Mouse (Mus musculus) forebrain, embryonic 14.5 days (tissue): ENCODE data around the gene Apoe. TPM values are rescaled to one million over a fixed set of nuclear protein-coding genes. Genes with fewer than 3 reads are reported as not detected.

Source experiments
- ATAC-seq: fragments of 200-750 bp; cut with Nextera tagmentation; 2 replicates; pipeline ENCODE4 v1.8.0; 2017; ENCODE audit warnings: mild to moderate bottlenecking, moderate library complexity
- DNase-seq: peaks from one replicate; pipeline ENCODE4 v3.0.0-alpha.2; 2015; ENCODE audit warnings: low spot score
- H3K27ac ChIP-seq: fragments of 300-500 bp; sonication (generic); 2 replicates; pipeline ENCODE4 v1.5.1; 2014; ENCODE audit warnings: low read depth, mild to moderate bottlenecking, control low read depth, low read length, moderate library complexity
- H3K27me3 ChIP-seq: fragments of 300-500 bp; sonication (generic); replicated peaks from 2 replicates; pipeline ENCODE4 v1.6.1; 2014; ENCODE audit warnings: low read length, control low read depth, mixed read lengths; ENCODE audit not compliant: control insufficient read depth, insufficient read depth
- H3K36me3 ChIP-seq: fragments of 300-500 bp; sonication (generic); 2 replicates; pipeline ENCODE4 v1.6.1; 2014; ENCODE audit warnings: low read length, control low read depth; ENCODE audit not compliant: control insufficient read depth, insufficient read depth
- H3K4me1 ChIP-seq: fragments of 300-500 bp; sonication (generic); 2 replicates; pipeline ENCODE4 v1.6.1; 2014; ENCODE audit warnings: antibody characterized with exemption, low read length, control low read depth; ENCODE audit not compliant: control insufficient read depth, insufficient read depth
- H3K4me2 ChIP-seq: fragments of 300-500 bp; sonication (generic); 2 replicates; pipeline ENCODE4 v1.6.1; 2014; ENCODE audit warnings: mild to moderate bottlenecking, control low read depth, low read length
- H3K4me3 ChIP-seq: fragments of 300-500 bp; sonication (generic); 2 replicates; pipeline ENCODE4 v1.5.1; 2014; ENCODE audit warnings: low read depth, low read length, control low read depth
- H3K9ac ChIP-seq: fragments of 300-500 bp; sonication (generic); 2 replicates; pipeline ENCODE4 v1.6.1; 2014; ENCODE audit warnings: mild to moderate bottlenecking, low read length, control low read depth, moderate library complexity
- H3K9me3 ChIP-seq: fragments of 300-500 bp; sonication (generic); replicated peaks from 2 replicates; pipeline ENCODE4 v1.6.1; 2016; ENCODE audit warnings: low read length, control low read depth, mixed read lengths; ENCODE audit not compliant: control insufficient read depth
- WGBS: fragments of 180-500 bp; shearing (Covaris S2); extraction: QIAGEN DNeasy Blood & Tissue Kit; methylation state at CpG from one replicate; pipeline ENCODE4 v1.1.7; 2014; 5-methylcytosine and 5-hydroxymethylcytosine counted together
- polyA plus RNA-seq: library from polyadenylated mRNA; unstranded; fragments of >200 nt; fragmentation: Nextera tagmentation; extraction: Ambion mirVana; gene quantifications from 2 replicates; pipeline ENCODE4 v1.2.1, GENCODE M21; 2014

Apoe gene
- polyA plus RNA-seq: 261 and 304 TPM in 2 replicates

DNA sequence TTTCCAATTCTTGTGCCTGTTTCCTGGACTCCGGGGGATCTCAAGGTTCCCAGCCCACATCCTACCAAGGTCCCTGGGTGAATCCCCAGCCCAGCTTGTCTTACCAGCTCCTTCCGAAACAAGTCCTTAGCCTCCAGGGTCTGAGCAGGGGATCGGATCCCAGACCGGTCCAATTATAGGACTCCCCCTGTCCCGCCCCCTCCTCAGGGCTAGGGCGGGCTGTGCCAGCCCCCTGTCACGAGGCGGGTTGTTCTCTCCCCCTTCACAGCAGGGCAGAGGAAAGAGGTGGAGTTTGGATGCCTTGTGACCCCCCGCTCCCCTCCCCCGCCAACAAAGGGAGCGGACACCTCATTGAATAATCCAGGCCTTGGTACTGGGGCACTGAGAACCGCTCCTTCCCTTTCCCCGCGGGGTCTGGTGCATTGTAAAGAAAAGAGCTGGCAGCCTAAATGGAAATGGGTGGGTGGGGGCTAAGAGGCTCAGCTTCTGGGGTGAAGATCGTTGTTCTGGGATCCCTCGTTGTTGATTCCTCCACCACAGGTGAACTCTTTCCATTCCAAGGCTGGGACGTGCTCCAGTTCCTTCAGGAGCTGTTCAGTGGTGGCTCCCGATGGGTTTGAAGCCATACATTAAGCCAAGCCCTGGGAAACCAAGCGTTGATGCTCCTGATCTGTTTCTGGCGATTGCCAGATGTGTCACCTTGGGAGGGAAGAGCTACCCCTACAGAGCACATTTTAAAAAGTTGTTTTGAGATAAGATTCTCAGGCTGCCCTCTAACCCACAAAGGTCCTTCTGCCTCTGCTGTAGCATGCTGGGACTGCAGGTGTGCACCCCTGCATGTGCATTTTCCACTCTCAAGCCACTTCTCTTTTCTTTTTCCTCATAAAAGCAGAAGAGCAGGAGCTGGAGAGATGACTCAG, at the start of gene Apoe:
Gene Apoe, minus strand, starts transcription at position 282 of the 920 bp plus-strand sequence.
- Histone ChIP-seq H3K4me2 (peak within 1 kb of the TSS; percentile 40), H3K27me3 (no peaks in the 10 kb centered on the region), H3K27ac (no peak within 1 kb of the TSS), H3K4me3 (peak within 1 kb of the TSS; percentile 13), H3K36me3 (peaks cover 14% of the 10 kb centered on the region), H3K9ac (peak within 1 kb of the TSS; percentile 3), H3K4me1 (peaks cover 4% of the 10 kb centered on the region; the same call in 1 of the 2 replicates), H3K9me3 (no peaks in the 10 kb centered on the region)
- peak; percentile 63 for ATAC-seq
- 1% methylated on average over 20 of the region's 20 CpGs for WGBS
- DNase-seq: peak; percentile 49

- no peak for DNase-seq
- Histone ChIP-seq H3K9ac (peak overlapping the region; percentile 90; the same call in 1 of the 2 replicates), H3K4me2 (peak overlapping the region; percentile 89), H3K9me3 (no peaks in the 10 kb centered on the region), H3K4me1 (peaks cover 20% of the 10 kb centered on the region), H3K36me3 (peaks cover 10% of the 10 kb centered on the region; the same call in 1 of the 2 replicates), H3K27ac (no peak overlapping the region), H3K27me3 (no peaks in the 10 kb centered on the region), H3K4me3 (peak overlapping the region; percentile 77)
- no peak for ATAC-seq
- WGBS: 7% methylated on average over 25 of the region's 25 CpGs
Measured at GRCm38 (mm10) chr7:19747420-19748218, 48.6 kb upstream of the Apoe start.

DNA sequence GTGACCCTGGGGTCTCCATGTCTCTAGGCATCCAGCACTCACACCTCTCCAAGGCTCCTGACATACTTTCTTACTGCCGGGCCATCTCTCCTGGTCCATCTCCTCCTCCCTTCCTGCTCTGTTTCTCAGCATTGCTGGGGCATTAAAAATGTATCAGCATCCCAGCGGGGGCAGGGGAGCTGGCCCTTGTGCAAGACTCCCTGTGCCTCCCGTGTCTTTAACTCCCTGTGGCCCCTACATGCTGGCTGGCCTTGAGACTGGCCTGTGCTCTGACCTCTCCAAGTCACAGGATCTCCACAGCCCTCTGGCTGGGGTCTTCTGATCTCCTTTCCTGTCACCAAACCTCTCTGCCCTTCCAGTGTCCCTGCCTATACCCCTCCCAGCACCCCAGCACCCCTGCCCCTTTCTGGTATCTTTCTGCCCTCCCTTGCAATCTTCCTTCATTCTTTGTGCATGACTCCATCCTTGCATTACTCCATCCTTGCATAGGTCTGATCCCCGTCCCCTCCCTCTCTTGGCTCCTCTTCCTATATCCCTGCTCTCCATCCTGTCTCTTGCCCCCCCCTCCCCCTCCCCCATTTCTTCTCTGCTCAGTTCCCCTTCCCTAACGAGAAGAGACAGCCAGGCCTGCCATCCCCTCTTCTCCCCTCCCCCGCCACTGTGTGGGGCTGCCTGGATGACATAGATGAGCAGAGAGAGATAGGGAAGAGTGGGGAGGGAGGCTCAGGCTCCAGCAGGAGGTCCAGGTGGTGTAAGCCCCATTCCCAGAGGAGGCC, 47.6 kb upstream of the Apoe start:
- Histone ChIP-seq H3K4me3 (no peak overlapping the region), H3K27me3 (no peaks in the 10 kb centered on the region), H3K27ac (no peak overlapping the region), H3K4me2 (peak overlapping the region; percentile 89; the same call in 1 of the 2 replicates), H3K36me3 (peaks cover 10% of the 10 kb centered on the region; the same call in 1 of the 2 replicates), H3K9me3 (no peaks in the 10 kb centered on the region), H3K9ac (peak overlapping the region; percentile 90), H3K4me1 (peaks cover 20% of the 10 kb centered on the region)
- ATAC-seq (no peak), DNase-seq (peak; percentile 40)
- 38% methylated on average over 6 of the region's 6 CpGs for WGBS

GRCm38 (mm10) chr7:19745971-19746370, 47.0 kb upstream of the Apoe start:
- H3K36me3 ChIP-seq: peaks cover 10% of the 10 kb centered on the region; the same call in 1 of the 2 replicates
- no peaks in the 10 kb centered on the region for H3K27me3 ChIP-seq
- H3K4me1 ChIP-seq: peaks cover 20% of the 10 kb centered on the region
- 84% methylated on average over 9 of the region's 10 CpGs for WGBS
- no peaks in the 10 kb centered on the region for H3K9me3 ChIP-seq
- H3K4me3 ChIP-seq: no peak overlapping the region
- DNase-seq (no peak), ATAC-seq (no peak)
- H3K27ac ChIP-seq: no peak overlapping the region
- no peak overlapping the region for H3K4me2 ChIP-seq
- H3K9ac ChIP-seq: no peak overlapping the region

GRCm38 (mm10) chr7:19744590-19745385, 45.8 kb upstream of the Apoe start:
- ATAC-seq: no peak
- Histone ChIP-seq H3K4me3 (no peak overlapping the region), H3K9me3 (no peaks in the 10 kb centered on the region), H3K4me2 (no peak overlapping the region), H3K27ac (no peak overlapping the region), H3K27me3 (no peaks in the 10 kb centered on the region), H3K9ac (no peak overlapping the region), H3K4me1 (peaks cover 20% of the 10 kb centered on the region), H3K36me3 (peaks cover 10% of the 10 kb centered on the region; the same call in 1 of the 2 replicates)
- no peak for DNase-seq
- 79% methylated on average over 14 of the region's 14 CpGs for WGBS

- Histone ChIP-seq H3K9me3 (no peaks in the 10 kb centered on the region), H3K27ac (no peak overlapping the region), H3K4me2 (no peak overlapping the region), H3K4me1 (peaks cover 20% of the 10 kb centered on the region), H3K9ac (no peak overlapping the region), H3K27me3 (no peaks in the 10 kb centered on the region), H3K4me3 (no peak overlapping the region), H3K36me3 (peaks cover 10% of the 10 kb centered on the region; the same call in 1 of the 2 replicates)
- WGBS: 90% methylated on average over 6 of the region's 6 CpGs
- no peak for DNase-seq
- no peak for ATAC-seq
Measured at GRCm38 (mm10) chr7:19743791-19744190, 44.8 kb upstream of the Apoe start.

GRCm38 (mm10) chr7:19742468-19742867, 43.5 kb upstream of the Apoe start:
- Histone ChIP-seq H3K4me2 (no peak overlapping the region), H3K27ac (no peak overlapping the region), H3K4me3 (no peak overlapping the region), H3K27me3 (no peaks in the 10 kb centered on the region), H3K9me3 (no peaks in the 10 kb centered on the region), H3K36me3 (peaks cover 19% of the 10 kb centered on the region), H3K9ac (no peak overlapping the region), H3K4me1 (peaks cover 10% of the 10 kb centered on the region)
- ATAC-seq: no peak
- DNase-seq: no peak
- 72% methylated on average over 5 of the region's 5 CpGs for whole genome bisulfite sequencing
